Mouse (Mus musculus): ENCODE results near the gene Cope.

DNA sequence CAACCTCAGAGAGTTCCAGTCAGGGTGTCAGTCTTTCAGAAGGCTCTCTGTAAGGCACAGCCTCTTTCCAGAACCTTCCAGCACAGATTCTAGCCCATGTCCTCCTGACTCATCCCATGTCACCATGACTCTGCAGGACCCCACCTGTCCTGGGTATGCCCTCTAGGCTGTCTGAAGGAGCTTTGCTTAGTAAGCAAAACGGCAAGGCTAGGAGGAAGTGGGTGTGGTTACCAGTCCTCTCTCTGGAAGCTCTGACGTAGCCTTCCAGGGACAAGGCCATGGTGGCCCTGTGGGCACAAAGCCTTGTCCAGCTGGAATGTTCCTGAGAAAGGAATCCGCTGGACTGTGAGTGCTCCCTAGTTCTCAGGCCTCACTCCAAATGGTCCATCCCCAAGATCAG lies 29.4 kb upstream of the Cope start:
- TF ChIP-seq CTCF (IDR thresholded peaks at IDR 0.05; ENCODE audit: borderline replicate concordance, insufficient read depth, low read length), result no peak
- no peak for TF ChIP-seq POLR2A (IDR thresholded peaks at IDR 0.05; ENCODE audit: low read depth, low read length)
